Mouse (Mus musculus) CH12.LX (cell line): ENCODE results near the gene Ccser1. TPM values are rescaled to one million over a fixed set of nuclear protein-coding genes. Genes with fewer than 3 reads are reported as not detected.

Source experiments
- DNase-seq: peaks from one replicate; pipeline ENCODE4 v3.0.0-alpha.2; 2013; ENCODE audit errors: extremely low read depth
- H3K27ac ChIP-seq: 2 replicates; pipeline ENCODE4 v1.5.1; 2012; ENCODE audit warnings: low read depth, mild to moderate bottlenecking, control low read depth, moderate library complexity; ENCODE audit not compliant: insufficient read depth
- H3K27me3 ChIP-seq: replicated peaks from 2 replicates; pipeline ENCODE3; 2012; ENCODE audit warnings: inconsistent platforms
- H3K36me3 ChIP-seq, 2 experiments: replicated peaks in 1 of 2; 2 replicates each; pipeline versions ENCODE3 to v1.6.1; 2012; ENCODE audit warnings: inconsistent platforms in 1 of 2, low read length in 1 of 2, mild to moderate bottlenecking in 1 of 2, mixed read lengths in 1 of 2, moderate library complexity in 1 of 2; ENCODE audit not compliant: control insufficient read depth in 1 of 2, insufficient read depth in 1 of 2
- H3K4me1 ChIP-seq, 2 experiments: 2 replicates each; pipeline ENCODE4 v1.6.1; 2012; ENCODE audit warnings: inconsistent platforms in 1 of 2, moderate library complexity in 1 of 2; ENCODE audit not compliant: insufficient read depth in 2 of 2, control insufficient read depth in 1 of 2
- H3K4me2 ChIP-seq: 2 replicates; pipeline ENCODE4 v1.6.1; 2012; ENCODE audit warnings: low read depth, mild to moderate bottlenecking, control low read depth; ENCODE audit not compliant: poor library complexity, insufficient read depth, severe bottlenecking
- H3K4me3 ChIP-seq, 3 experiments: fragments of 150-350 bp in 1 of 3; sonication (generic) in 1 of 3; replicated peaks in 1 of 3; 2 replicates each; pipeline versions ENCODE3 to v1.5.1; 2011 to 2012; ENCODE audit warnings: low read depth in 2 of 3, low read length in 2 of 3, mild to moderate bottlenecking in 2 of 3, moderate library complexity in 2 of 3, control low read depth in 1 of 3, improper control_type of control experiment in 1 of 3, inconsistent platforms in 1 of 3, mixed read lengths in 1 of 3; ENCODE audit not compliant: poor library complexity in 1 of 3
- H3K79me2 ChIP-seq: replicated peaks from 2 replicates; pipeline ENCODE4 v1.6.1; 2012; ENCODE audit warnings: mild to moderate bottlenecking, moderate library complexity; ENCODE audit not compliant: control insufficient read depth, poor library complexity, insufficient read depth, severe bottlenecking; ENCODE audit errors: extremely low read depth
- H3K9ac ChIP-seq: 2 replicates; pipeline ENCODE4 v1.6.1; 2012; ENCODE audit warnings: low read depth, mild to moderate bottlenecking, control low read depth, moderate library complexity; ENCODE audit not compliant: insufficient read depth
- H3K9me3 ChIP-seq: replicated peaks from 2 replicates; pipeline ENCODE3; 2012; ENCODE audit warnings: low read length, inconsistent platforms, mixed read lengths
- BHLHE40 ChIP-seq: IDR thresholded peaks from 2 replicates; pipeline ENCODE4 v1.6.1; 2011; ENCODE audit warnings: mild to moderate bottlenecking, low read depth, low read length, improper control_type of control experiment
- CTCF ChIP-seq, 2 experiments: IDR thresholded peaks in 1 of 2; conservative IDR thresholded peaks in 1 of 2; 2 replicates each; pipeline ENCODE4 v1.5.1; 2011 to 2012; ENCODE audit warnings: low read depth in 2 of 2, low read length in 2 of 2, improper control_type of control experiment in 1 of 2, inconsistent platforms in 1 of 2, mild to moderate bottlenecking in 1 of 2, moderate library complexity in 1 of 2
- E2F4 ChIP-seq: IDR thresholded peaks from 2 replicates; pipeline ENCODE4 v1.6.1; 2011; ENCODE audit warnings: low read depth, low read length, improper control_type of control experiment; ENCODE audit not compliant: insufficient replicate concordance
- GABPA ChIP-seq: IDR thresholded peaks from 2 replicates; pipeline ENCODE4 v1.6.1; 2012; ENCODE audit warnings: low read depth, low read length, improper control_type of control experiment, inconsistent platforms; ENCODE audit not compliant: insufficient replicate concordance
- IRF4 ChIP-seq: IDR thresholded peaks from 2 replicates; pipeline ENCODE4 v1.6.1; 2014; ENCODE audit warnings: low read depth, mild to moderate bottlenecking, inconsistent platforms, low read length, improper control_type of control experiment
- JUN ChIP-seq: IDR thresholded peaks from 2 replicates; pipeline ENCODE4 v1.6.1; 2011; ENCODE audit warnings: low read depth, mild to moderate bottlenecking, low read length, improper control_type of control experiment, moderate library complexity; ENCODE audit not compliant: insufficient read depth
- JUND ChIP-seq: conservative IDR thresholded peaks from 2 replicates; pipeline ENCODE4 v1.6.1; 2011; ENCODE audit warnings: low read depth, low read length, improper control_type of control experiment
- KAT2A ChIP-seq: IDR thresholded peaks from 2 replicates; pipeline ENCODE4 v1.6.1; 2012; ENCODE audit warnings: low read length, improper control_type of control experiment, inconsistent platforms; ENCODE audit not compliant: insufficient replicate concordance
- NELFE ChIP-seq: IDR thresholded peaks from 2 replicates; pipeline ENCODE4 v1.6.1; 2011; ENCODE audit warnings: low read depth, low read length, improper control_type of control experiment
- RCOR1 ChIP-seq: conservative IDR thresholded peaks from 2 replicates; pipeline ENCODE4 v1.6.1; 2012; ENCODE audit warnings: low read depth, mild to moderate bottlenecking, inconsistent platforms, low read length, improper control_type of control experiment
- SMC3 ChIP-seq: IDR thresholded peaks from 2 replicates; pipeline ENCODE4 v1.6.1; 2011; ENCODE audit warnings: low read depth, low read length, improper control_type of control experiment
- TCF12 ChIP-seq: IDR thresholded peaks from 2 replicates; pipeline ENCODE4 v1.6.1; 2014; ENCODE audit warnings: low read depth, mild to moderate bottlenecking, inconsistent platforms, low read length, improper control_type of control experiment
- USF1 ChIP-seq: IDR thresholded peaks from 2 replicates; pipeline ENCODE4 v1.6.1; 2014; ENCODE audit warnings: low read depth, mild to moderate bottlenecking, inconsistent platforms, low read length, improper control_type of control experiment
- USF2 ChIP-seq: conservative IDR thresholded peaks from 2 replicates; pipeline ENCODE4 v1.6.1; 2011; ENCODE audit warnings: low read depth, low read length, improper control_type of control experiment
- ZKSCAN1 ChIP-seq: IDR thresholded peaks from 2 replicates; pipeline ENCODE4 v1.6.1; 2012; ENCODE audit warnings: low read depth, inconsistent platforms, low read length, improper control_type of control experiment, borderline replicate concordance
- ZMIZ1 ChIP-seq: IDR thresholded peaks from 2 replicates; pipeline ENCODE4 v1.6.1; 2012; ENCODE audit warnings: low read depth, mild to moderate bottlenecking, inconsistent platforms, low read length, improper control_type of control experiment
- dilution Hi-C: fragments of 300-500 bp; cut with MboI; formaldehyde crosslinking; loops from 2 replicates; pipeline ENCODE4 v1.14.3; 2020; ENCODE audit warnings: low sequenced_read_pairs; ENCODE audit not compliant: extremely low pct_unique_long_range_greater_than_20kb, extremely low pct_ligation_motif_present
- in situ Hi-C: fragments of 300-500 bp; cut with MboI; formaldehyde crosslinking; loops from 3 replicates; pipeline ENCODE4 v1.14.3; 2019; ENCODE audit warnings: low sequenced_read_pairs, low pct_ligation_motif_present, low pct_unique_long_range_greater_than_20kb, mixed read lengths
- polyA plus RNA-seq: library from polyadenylated mRNA; unstranded; fragments of >175 nt; gene quantifications from 2 replicates; pipeline ENCODE4 v1.2.1, GENCODE M21; 2012; ENCODE audit warnings: low read depth; ENCODE audit not compliant: insufficient read length
- total RNA-seq, 2 experiments: library from RNA; depleted of rRNA; stranded (reverse); fragments of 300-350 nt in 1 of 2; fragments of >200 nt in 1 of 2; gene quantifications; 2 replicates each; pipeline ENCODE4 v1.2.3; 2012 to 2014

Gene Ccser1
- total and polyA plus RNA-seq, 3 experiments = not detected

DNA sequence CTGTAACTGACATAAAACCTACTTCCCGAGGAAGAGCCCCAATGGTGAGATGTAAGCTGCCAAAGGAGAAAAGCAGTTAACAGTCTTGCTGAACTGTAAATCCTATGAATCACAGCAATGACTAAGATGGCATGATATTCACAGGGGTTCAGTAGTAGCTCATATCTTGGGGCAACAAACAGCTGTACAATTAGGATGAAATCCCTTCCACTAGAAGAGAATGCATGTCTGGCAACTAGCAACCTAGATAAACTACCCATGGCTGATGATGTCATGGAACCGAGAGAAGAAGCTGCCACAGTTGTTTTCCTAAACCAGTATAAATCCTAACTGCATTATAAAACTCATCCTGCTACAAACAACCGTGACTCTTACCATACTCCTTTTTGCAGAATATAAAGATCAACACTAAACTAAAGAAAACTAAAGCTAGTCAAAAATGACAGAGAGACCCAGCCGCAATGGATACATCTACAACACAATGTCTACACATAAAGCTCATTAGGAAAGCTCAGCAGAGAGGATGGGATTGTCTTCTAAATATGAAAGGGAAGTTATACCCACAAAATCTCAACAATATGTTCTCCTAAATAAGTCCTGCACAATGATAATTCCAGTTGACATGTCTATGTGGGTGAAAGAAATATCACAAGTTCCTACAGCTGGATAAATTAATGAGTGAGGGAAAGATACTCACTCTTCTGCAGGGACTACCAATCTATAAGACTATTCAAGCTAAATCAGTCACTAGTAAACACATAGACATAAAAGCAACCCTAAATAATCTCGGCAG lies 550.2 kb downstream of the Ccser1 start:
- dilution Hi-C loops (no loop called here), in situ Hi-C loops (no loop called here)
- Histone ChIP-seq H3K27me3 (no peaks in the 10 kb centered on the region), H3K27ac (no peak overlapping the region), H3K9me3 (peaks cover 23% of the 10 kb centered on the region), H3K79me2 (no peaks in the 10 kb centered on the region), H3K4me2 (no peak overlapping the region), H3K36me3 (no peaks in the 10 kb centered on the region), H3K4me1 (no peaks in the 10 kb centered on the region), H3K4me3 (no peak overlapping the region), H3K9ac (no peak overlapping the region)
- TF ChIP-seq TCF12 (no peak), USF1 (no peak), NELFE (no peak), KAT2A (no peak), ZKSCAN1 (no peak), GABPA (no peak), CTCF (conservative IDR thresholded peaks at IDR 0.05 in 1 of 2, IDR thresholded peaks at IDR 0.05 in 1 of 2; ENCODE audit: low read depth in 2 of 2, low read length in 2 of 2) (no peak), E2F4 (no peak), RCOR1 (no peak), USF2 (no peak), ZMIZ1 (no peak), SMC3 (no peak), IRF4 (no peak), BHLHE40 (no peak)
- DNase-seq = no peak

DNA sequence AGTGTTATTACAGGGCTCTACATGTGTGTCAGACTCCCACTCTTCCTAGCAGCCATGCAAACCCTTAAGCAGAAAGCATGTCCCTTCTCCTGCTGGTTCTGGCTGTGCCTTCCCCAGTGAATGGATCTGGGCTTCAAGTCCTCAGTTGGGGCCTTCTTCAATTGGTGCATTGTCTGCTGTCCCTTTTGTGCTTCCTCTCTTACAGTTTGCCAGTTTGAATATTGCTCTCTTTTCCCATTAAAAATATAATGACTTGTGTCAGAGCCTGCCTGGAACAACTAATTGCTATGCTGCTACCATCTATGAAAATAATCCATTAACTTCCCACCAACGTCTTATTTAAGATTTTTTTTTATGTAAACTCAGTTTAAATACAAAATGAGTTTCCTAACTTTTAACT lies 566.2 kb downstream of the Ccser1 start:
- Histone ChIP-seq H3K9me3 (peaks cover 21% of the 10 kb centered on the region), H3K79me2 (no peaks in the 10 kb centered on the region), H3K4me1 (no peaks in the 10 kb centered on the region), H3K9ac (no peak overlapping the region), H3K36me3 (no peaks in the 10 kb centered on the region), H3K27ac (no peak overlapping the region), H3K4me3 (no peak overlapping the region), H3K27me3 (no peaks in the 10 kb centered on the region), H3K4me2 (no peak overlapping the region)
- dilution Hi-C loops (no loop called here), in situ Hi-C loops (no loop called here)
- DNase-seq = no peak
- TF ChIP-seq E2F4 = no peak
- no peak for TF ChIP-seq JUN
- TF ChIP-seq SMC3 = no peak
- no peak for TF ChIP-seq ZKSCAN1
- no peak for TF ChIP-seq JUND
